Mouse (Mus musculus) small intestine, adult 2 months (tissue): Measurements from ENCODE around the gene Ric8b. TPM values are rescaled to one million over a fixed set of nuclear protein-coding genes. Genes with fewer than 3 reads are reported as not detected.

Experiments used
- H3K27ac ChIP-seq: fragments of 200-500 bp; 2 replicates; pipeline ENCODE4 v1.5.1; 2012; ENCODE audit warnings: low read depth, low read length, control low read depth, inconsistent platforms; ENCODE audit not compliant: insufficient read depth
- H3K27me3 ChIP-seq: fragments of 200-500 bp; 2 replicates; pipeline ENCODE4 v1.6.1; 2012; ENCODE audit warnings: mild to moderate bottlenecking, moderate library complexity, low read length, inconsistent platforms; ENCODE audit not compliant: control insufficient read depth, insufficient read depth
- H3K36me3 ChIP-seq: fragments of 200-500 bp; 2 replicates; pipeline ENCODE4 v1.6.1; 2012; ENCODE audit warnings: mild to moderate bottlenecking, low read length, control low read depth, inconsistent platforms; ENCODE audit not compliant: control insufficient read depth, insufficient read depth
- H3K4me1 ChIP-seq: fragments of 200-500 bp; 2 replicates; pipeline ENCODE4 v1.6.1; 2012; ENCODE audit warnings: low read length, inconsistent platforms, mixed read lengths; ENCODE audit not compliant: control insufficient read depth, insufficient read depth, insufficient read length
- H3K4me3 ChIP-seq: fragments of 200-500 bp; 2 replicates; pipeline ENCODE4 v1.5.1; 2012; ENCODE audit warnings: low read depth, mild to moderate bottlenecking, control low read depth, inconsistent platforms, low read length, moderate library complexity
- CTCF ChIP-seq: fragments of 200-500 bp; IDR thresholded peaks from 2 replicates; pipeline ENCODE4 v1.5.1; 2012; ENCODE audit warnings: low read depth, mild to moderate bottlenecking, control low read depth, inconsistent platforms, low read length, moderate library complexity, mixed read lengths; ENCODE audit not compliant: insufficient replicate concordance, insufficient read length; ENCODE audit errors: extremely low read depth
- POLR2A ChIP-seq: fragments of 200-500 bp; IDR thresholded peaks from 2 replicates; pipeline ENCODE4 v1.6.1; 2012; ENCODE audit warnings: low read depth, mild to moderate bottlenecking, control low read depth, inconsistent platforms, low read length, moderate library complexity
- WGBS: fragments of 180-500 bp; shearing (Covaris S2); methylation state at CpG from one replicate; pipeline ENCODE4 v1.1.7; 2018; 5-methylcytosine and 5-hydroxymethylcytosine counted together
- polyA plus RNA-seq: library from polyadenylated mRNA; depleted of rRNA; stranded (reverse); fragments of >200 nt; gene quantifications from 2 replicates; pipeline ENCODE4 v1.2.3, GENCODE M21; 2012

Ric8b gene
- polyA plus RNA-seq, 1 experiment = 4.2 TPM

DNA sequence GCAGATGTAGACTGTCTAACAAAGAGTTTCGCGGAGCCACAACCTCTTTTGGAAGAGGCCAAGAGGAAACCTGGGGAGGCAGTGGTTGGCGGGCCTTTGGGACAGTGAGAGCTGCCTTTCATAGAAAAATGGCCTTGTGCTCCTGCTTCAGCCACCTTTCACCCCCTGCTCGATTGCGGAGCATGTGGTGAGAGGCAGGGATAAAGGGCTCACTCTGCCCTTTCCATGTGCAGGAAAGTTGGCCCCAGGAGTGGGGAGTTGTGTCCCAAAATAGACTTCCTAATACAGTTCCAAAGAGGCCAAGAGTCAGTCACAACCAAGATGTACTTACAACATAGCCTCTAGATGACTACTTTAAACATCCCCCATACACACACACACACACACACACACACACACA is 15.7 kb upstream of the Ric8b start:
- H3K27ac ChIP-seq = no peak overlapping the region
- H3K4me1 ChIP-seq = peaks cover 6% of the 10 kb centered on the region
- WGBS = 87% methylated on average over 5 of the region's 5 CpGs
- H3K27me3 ChIP-seq = no peaks in the 10 kb centered on the region
- TF ChIP-seq POLR2A (no peak), CTCF (no peak)
- no peak overlapping the region for H3K4me3 ChIP-seq
- no peaks in the 10 kb centered on the region for H3K36me3 ChIP-seq

DNA sequence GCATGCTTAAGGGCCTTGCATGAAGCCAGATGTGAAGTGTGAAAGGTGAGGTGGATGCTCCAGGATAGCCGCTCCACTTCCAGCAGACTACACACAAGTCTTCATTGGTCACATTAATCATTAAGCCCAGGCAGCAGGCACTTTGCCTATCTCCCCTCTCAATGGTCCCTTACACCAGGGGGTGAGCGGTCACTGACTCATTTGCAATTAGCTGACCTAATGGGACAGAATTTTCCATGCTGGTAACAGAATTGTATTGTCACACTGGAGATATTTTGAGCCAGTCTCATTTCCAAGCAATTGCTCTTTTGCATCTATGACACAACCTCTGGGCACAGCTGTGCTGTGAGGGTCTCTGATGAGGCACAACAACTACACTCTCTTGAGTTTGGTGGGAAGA is 15.2 kb upstream of the Ric8b start:
- H3K27ac ChIP-seq = no peak overlapping the region
- 82% methylated on average over 2 of the region's 2 CpGs for WGBS
- H3K4me3 ChIP-seq = no peak overlapping the region
- H3K36me3 ChIP-seq = no peaks in the 10 kb centered on the region
- TF ChIP-seq POLR2A (no peak), CTCF (no peak)
- H3K4me1 ChIP-seq = peaks cover under 1% of the 10 kb centered on the region; the same call in 1 of the 2 replicates
- no peaks in the 10 kb centered on the region for H3K27me3 ChIP-seq

DNA sequence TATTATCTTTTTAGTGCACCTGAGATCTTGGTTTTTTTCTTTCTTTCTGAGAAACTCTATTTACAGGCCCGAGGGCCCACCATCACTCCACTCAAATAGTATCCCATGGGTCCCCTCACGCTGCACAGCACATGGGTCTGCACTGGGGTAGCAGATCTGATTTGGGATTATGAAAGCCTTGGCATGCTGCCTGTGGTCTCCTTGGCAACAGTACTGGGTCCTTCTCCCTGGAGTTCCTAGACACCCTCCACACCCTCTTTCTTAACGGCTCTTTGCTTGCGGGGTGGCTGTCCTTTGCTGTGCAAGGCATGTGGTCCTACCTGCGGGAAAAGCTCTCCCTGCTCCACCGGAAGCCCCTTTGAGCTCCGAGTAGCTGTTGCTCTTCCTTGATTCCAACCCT is 14.1 kb upstream of the Ric8b start:
- no peaks in the 10 kb centered on the region for H3K27me3 ChIP-seq
- H3K4me1 ChIP-seq = no peaks in the 10 kb centered on the region; the same call in 1 of the 2 replicates
- H3K27ac ChIP-seq = no peak overlapping the region
- no peak overlapping the region for H3K4me3 ChIP-seq
- WGBS = 44% methylated on average over 7 of the region's 7 CpGs
- no peaks in the 10 kb centered on the region for H3K36me3 ChIP-seq
- TF ChIP-seq POLR2A (no peak), CTCF (no peak)

DNA sequence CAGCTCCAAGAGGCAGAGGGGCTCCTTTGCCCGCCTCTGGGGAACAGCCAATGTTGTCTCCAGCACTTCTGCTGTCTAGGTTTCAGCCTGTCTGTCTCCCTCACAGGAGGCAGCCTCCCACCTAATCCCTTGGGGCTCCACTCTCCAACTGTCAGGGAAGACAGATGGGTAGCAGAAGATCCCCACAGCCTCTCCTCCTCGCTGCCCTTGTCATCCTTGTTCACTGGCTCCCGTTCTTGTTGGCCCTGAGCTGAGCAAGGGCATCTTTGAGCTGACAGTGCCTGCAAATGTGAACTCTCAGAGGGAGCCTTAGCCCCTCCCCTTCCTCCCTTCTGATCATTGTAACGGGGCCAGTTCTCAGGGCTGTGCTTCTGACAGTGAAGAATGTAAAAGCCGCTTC is 13.7 kb upstream of the Ric8b start:
- no peak overlapping the region for H3K27ac ChIP-seq
- no peaks in the 10 kb centered on the region for H3K36me3 ChIP-seq
- H3K4me3 ChIP-seq = no peak overlapping the region
- no peak for TF ChIP-seq CTCF
- WGBS = 23% methylated on average over 5 of the region's 5 CpGs
- H3K27me3 ChIP-seq = no peaks in the 10 kb centered on the region
- no peaks in the 10 kb centered on the region; the same call in 1 of the 2 replicates for H3K4me1 ChIP-seq

DNA sequence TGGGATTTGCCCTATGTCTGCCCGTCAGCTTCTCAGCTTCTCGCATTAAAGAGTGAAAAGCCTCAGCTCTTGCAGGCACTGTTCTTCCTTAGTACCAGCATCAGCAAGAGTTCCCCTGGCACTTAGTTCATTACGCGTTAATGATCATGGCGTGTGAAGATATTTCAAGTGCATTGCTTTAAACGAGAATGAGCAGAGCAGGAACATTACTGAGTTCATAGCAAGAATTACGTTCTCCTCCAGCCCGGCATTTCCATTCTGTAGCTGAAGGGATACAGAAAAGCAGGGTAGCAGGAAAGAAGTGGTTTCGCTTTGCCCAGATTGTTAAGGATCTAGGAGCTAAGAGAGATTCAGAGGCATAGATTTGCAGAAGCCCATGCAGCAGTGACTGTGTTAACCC is 10.5 kb upstream of the Ric8b start:
- WGBS = 85% methylated on average over 9 of the region's 9 CpGs
- Histone ChIP-seq H3K4me1 (no peaks in the 10 kb centered on the region; the same call in 1 of the 2 replicates), H3K27ac (no peak overlapping the region), H3K36me3 (no peaks in the 10 kb centered on the region), H3K4me3 (no peak overlapping the region), H3K27me3 (no peaks in the 10 kb centered on the region)
- no peak for TF ChIP-seq CTCF
- no peak for TF ChIP-seq POLR2A

DNA sequence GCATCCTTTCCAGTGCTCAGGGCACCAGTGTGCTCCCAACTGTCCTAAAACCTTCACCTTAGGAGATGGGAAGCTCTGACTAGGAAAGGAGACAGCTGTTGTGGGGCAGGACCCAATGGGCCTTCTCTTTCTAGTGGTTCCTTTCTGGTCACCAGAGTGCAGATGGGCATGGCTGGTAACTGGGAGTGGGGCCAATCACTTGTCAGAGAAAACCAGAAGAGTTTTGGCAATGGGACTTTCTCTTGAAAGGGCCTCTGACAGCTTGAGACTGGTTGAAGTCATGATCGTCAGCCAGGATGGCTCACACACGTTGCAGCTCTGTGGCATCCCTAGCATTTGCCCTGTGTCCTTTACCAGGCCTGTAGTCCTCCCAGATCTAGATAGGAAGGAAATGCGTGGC is 9.4 kb upstream of the Ric8b start:
- Histone ChIP-seq H3K27ac (no peak overlapping the region), H3K36me3 (no peaks in the 10 kb centered on the region), H3K4me3 (no peak overlapping the region), H3K4me1 (no peaks in the 10 kb centered on the region; the same call in 1 of the 2 replicates), H3K27me3 (no peaks in the 10 kb centered on the region)
- TF ChIP-seq POLR2A (no peak), CTCF (no peak)
- WGBS = 87% methylated on average over 3 of the region's 3 CpGs

DNA sequence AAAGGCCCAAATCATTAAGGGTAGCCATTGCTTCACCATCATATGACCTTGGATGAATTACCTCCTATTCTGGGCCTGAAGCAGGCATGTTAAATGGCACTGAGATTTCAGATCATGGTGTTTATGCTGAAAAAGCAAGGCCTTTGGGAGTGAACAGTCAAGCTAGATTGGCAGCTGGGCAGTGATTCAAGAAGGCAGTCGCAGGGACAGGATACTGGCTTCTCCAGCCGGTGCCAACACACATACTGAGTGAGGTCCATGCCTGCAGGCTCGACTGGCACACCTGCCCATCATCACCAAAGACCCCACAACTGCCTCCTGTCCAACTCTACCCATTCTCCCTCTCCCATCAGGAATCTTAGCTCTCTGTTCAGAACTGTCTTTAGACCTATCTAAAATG is 8.9 kb upstream of the Ric8b start:
- WGBS = 87% methylated on average over 3 of the region's 3 CpGs
- no peaks in the 10 kb centered on the region for H3K27me3 ChIP-seq
- TF ChIP-seq POLR2A (no peak), CTCF (no peak)
- no peak overlapping the region for H3K4me3 ChIP-seq
- no peaks in the 10 kb centered on the region; the same call in 1 of the 2 replicates for H3K4me1 ChIP-seq
- H3K36me3 ChIP-seq = no peaks in the 10 kb centered on the region
- H3K27ac ChIP-seq = no peak overlapping the region
